Mouse (Mus musculus): ENCODE measurements at regions not wholly inside any gene's neighbourhood (a gene's known extent, or its start where the extent isn't known, plus 50 kb on each side); places are given as distances from the start of the nearest gene placed in this dataset.

DNA sequence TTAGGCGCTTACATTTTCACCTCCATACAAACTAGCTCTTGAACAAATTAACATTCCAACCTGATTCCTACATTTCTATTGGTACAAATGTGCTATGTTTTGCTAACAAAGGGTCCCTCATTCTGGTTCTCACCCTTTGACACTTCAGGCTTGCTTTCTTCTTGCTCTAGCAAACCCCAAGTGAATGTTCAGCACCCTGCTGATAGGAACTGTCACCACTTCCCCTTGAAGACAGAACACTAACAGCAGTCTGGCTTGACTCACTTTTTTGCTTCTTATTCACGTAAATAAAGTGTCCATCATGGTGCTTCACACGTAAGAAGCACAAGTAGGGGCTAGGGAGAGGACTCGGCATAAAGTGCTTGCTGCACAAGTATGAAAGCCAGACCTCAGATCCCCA, 180.0 kb upstream of the Rgma start:
- WGBS: 64% methylated on average over 4 of the region's 4 CpGs
- no peaks in the 10 kb centered on the region for H3K36me3 ChIP-seq
- H3K9me3 ChIP-seq (replicated peaks): no peaks in the 10 kb centered on the region
- H3K9ac ChIP-seq (replicated peaks): no peak overlapping the region
- no peak for ATAC-seq (ENCODE audit: low FRiP score)
- peaks cover 17% of the 10 kb centered on the region; the same call in 1 of the 2 replicates for H3K4me1 ChIP-seq
- H3K27me3 ChIP-seq (replicated peaks): no peaks in the 10 kb centered on the region
- no peak overlapping the region for H3K4me2 ChIP-seq
- no peak overlapping the region for H3K4me3 ChIP-seq (replicated peaks)
- peak overlapping the region; percentile 54 for H3K27ac ChIP-seq (replicated peaks)

DNA sequence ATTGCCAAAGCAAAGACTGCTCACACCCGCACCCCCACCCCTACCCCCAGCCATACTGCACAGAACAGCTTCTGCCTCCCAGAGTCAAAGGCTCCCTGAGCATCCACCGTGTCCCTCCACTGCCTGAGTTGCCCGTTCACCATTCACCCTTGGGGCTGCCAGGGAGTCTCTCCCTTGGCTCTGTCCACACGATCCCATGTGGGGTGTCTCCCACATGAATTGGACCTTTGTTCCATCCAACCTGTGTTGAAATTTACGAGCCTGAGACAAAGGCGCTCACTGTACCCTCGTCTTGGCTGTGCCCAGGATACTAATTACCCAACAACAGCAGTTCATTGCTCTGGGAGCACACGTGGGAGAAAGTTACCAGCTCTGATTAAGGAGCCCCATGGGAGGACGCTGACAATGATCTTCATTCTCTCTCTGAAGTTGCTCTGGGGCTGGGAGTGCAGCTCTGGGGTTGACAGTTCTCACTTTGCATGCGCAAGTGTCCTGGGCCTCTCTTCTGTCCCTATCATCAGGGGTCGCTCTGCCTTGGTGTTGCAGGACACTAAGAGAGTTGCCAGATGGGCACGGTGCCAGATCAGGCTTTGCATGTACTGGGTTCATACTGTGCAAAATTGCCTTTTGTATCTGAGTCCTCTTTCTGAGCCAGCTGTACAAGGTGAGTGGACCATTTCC, 178.3 kb upstream of the Rgma start:
- no peak overlapping the region for H3K4me2 ChIP-seq
- H3K4me1 ChIP-seq: peaks cover 14% of the 10 kb centered on the region; the same call in 1 of the 2 replicates
- no peaks in the 10 kb centered on the region for H3K9me3 ChIP-seq (replicated peaks)
- no peak overlapping the region for H3K9ac ChIP-seq (replicated peaks)
- WGBS: 16% methylated on average over 12 of the region's 12 CpGs
- peak; percentile 94 for ATAC-seq (ENCODE audit: low FRiP score)
- no peaks in the 10 kb centered on the region for H3K27me3 ChIP-seq (replicated peaks)
- peak overlapping the region; percentile 82 for H3K27ac ChIP-seq (replicated peaks)
- H3K36me3 ChIP-seq: no peaks in the 10 kb centered on the region
- no peak overlapping the region for H3K4me3 ChIP-seq (replicated peaks)

DNA sequence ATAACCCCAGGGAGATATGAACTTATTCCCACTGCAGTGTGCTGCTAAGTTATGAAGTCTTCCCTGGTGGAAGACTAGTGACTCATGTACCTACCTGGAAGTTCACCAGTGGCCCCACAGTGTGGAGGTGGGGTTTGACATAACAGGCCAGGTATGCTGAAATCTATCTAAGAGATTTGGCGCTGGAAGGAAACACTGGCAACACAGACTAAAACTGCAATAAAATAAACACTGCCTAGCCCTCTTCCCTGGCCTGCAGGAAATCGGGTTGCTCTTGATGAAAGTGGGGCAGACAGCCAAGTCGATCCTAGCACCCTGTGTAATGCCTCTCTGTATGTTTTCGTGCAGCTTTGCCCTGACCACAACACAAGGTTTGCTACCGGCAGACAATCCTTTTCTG, 177.2 kb upstream of the Rgma start:
- Histone ChIP-seq H3K9me3 (replicated peaks) (no peaks in the 10 kb centered on the region), H3K27ac (replicated peaks) (peak overlapping the region; percentile 82), H3K4me2 (no peak overlapping the region), H3K4me1 (peaks cover 13% of the 10 kb centered on the region; the same call in 1 of the 2 replicates), H3K27me3 (replicated peaks) (no peaks in the 10 kb centered on the region), H3K4me3 (replicated peaks) (no peak overlapping the region), H3K9ac (replicated peaks) (no peak overlapping the region), H3K36me3 (no peaks in the 10 kb centered on the region)
- WGBS: 63% methylated on average over 5 of the region's 5 CpGs
- no peak for ATAC-seq (ENCODE audit: low FRiP score)

DNA sequence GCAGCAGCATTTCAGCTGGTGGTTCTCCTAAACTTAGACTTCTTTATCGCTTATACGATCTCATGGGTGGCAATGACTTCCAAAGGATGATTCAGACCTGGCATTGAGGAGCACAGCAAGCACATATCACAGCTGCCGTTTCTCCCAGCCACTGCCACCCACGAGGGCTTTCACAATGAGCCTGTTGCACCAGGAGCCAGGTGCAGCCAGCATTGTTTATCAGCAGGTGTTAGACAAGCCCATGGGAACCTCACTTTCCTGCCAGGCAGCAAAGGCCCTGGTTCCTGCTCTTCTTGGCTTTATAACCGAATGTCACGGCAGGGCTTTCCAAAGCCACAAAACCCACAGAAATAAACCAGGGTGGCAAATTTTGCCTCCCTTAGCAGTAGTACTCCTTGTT, 175.3 kb upstream of the Rgma start:
- Histone ChIP-seq H3K4me1 (peaks cover 13% of the 10 kb centered on the region; the same call in 1 of the 2 replicates), H3K9ac (replicated peaks) (no peak overlapping the region), H3K27me3 (replicated peaks) (no peaks in the 10 kb centered on the region), H3K4me2 (no peak overlapping the region), H3K4me3 (replicated peaks) (no peak overlapping the region), H3K9me3 (replicated peaks) (no peaks in the 10 kb centered on the region), H3K27ac (replicated peaks) (no peak overlapping the region), H3K36me3 (no peaks in the 10 kb centered on the region)
- 62% methylated on average over 6 of the region's 6 CpGs for whole genome bisulfite sequencing
- no peak for ATAC-seq (ENCODE audit: low FRiP score)

DNA sequence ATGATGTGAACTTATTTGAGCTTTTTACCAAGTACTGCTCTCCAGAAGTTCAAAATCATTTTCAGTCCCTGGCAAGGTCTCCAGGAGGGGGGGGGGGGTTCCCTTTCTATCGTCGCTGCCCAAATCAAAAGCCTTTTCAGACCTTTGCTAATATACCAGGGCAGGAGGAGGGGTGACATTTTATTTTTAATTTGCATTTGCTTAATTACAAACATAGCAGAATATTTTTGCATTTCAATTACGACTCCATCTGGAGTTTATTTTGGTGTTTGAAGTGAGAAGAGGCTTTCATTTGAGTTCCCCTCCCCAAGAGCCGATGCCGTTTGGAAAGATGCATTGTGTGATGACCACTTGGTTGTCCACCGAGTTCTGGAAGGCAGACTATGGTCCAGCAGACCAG, 174.0 kb upstream of the Rgma start:
- H3K9me3 ChIP-seq (replicated peaks): no peaks in the 10 kb centered on the region
- H3K27me3 ChIP-seq (replicated peaks): no peaks in the 10 kb centered on the region
- H3K4me3 ChIP-seq (replicated peaks): no peak overlapping the region
- no peaks in the 10 kb centered on the region for H3K36me3 ChIP-seq
- no peak overlapping the region for H3K9ac ChIP-seq (replicated peaks)
- H3K4me1 ChIP-seq: peaks cover 13% of the 10 kb centered on the region; the same call in 1 of the 2 replicates
- no peak for ATAC-seq (ENCODE audit: low FRiP score)
- H3K4me2 ChIP-seq: no peak overlapping the region
- no peak overlapping the region for H3K27ac ChIP-seq (replicated peaks)
- 48% methylated on average over 6 of the region's 6 CpGs for WGBS

DNA sequence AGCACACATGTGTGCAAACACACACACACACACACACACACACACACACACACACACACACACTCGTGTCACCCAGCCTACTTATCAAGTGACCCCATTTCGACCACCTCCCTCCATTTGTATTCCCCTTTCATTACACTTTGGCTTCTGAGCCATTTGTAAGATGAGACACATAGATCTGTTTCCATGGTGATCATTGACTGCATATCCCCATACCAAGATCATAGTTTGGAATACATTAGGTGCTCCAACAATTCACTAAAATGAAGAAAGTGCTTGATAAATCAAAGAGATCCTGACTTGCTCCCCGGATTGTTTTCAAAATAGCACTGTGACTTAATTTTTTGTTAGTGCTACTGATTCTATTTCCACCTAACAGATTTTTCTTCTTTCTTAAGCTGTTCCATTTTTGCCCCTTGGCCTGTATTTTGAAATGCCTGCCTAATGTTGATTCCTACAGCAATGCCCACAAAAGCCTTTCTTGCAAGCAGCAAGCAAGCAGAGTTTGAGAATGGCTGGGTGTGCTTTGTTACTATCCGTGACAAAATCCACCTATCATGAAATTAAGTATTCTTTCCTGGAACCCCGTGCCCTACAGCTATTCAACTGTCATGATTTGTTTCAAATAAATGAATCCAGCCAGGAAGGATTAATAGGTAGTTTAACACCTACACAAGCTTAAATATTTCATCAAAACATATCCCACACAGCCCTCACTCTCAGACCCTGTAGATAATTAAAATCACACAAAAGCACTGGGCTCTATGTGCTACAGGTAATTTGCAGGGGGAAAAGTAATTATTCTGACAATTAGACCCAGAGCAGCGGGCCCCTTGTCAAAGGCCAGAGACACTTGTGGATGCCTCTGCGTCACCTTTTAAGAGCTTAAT, 168.1 kb upstream of the Rgma start:
- Histone ChIP-seq H3K27ac (replicated peaks) (peak overlapping the region; percentile 79), H3K4me2 (no peak overlapping the region), H3K9me3 (replicated peaks) (no peaks in the 10 kb centered on the region), H3K36me3 (no peaks in the 10 kb centered on the region), H3K4me3 (replicated peaks) (no peak overlapping the region), H3K4me1 (peaks cover 26% of the 10 kb centered on the region), H3K9ac (replicated peaks) (no peak overlapping the region), H3K27me3 (replicated peaks) (no peaks in the 10 kb centered on the region)
- 44% methylated on average over 7 of the region's 7 CpGs for WGBS
- no peak for ATAC-seq (ENCODE audit: low FRiP score)

DNA sequence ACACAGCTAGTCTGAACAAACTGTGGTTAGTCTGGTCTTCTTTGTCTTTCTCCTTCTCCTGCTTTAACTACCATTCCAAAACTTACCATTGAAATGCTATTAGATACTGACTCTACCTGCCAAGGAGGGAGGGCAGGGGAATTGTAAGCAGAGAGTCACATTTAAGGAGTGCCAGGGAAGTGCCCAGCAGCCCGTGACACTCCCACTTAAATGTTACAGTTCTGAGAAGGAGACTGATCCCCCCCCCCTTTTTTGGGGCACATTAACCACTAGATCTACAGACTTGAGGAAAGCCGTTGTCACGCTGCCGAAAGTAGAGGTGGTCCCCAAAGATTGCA, 166.9 kb upstream of the Rgma start:
- H3K27me3 ChIP-seq (replicated peaks): no peaks in the 10 kb centered on the region
- H3K9ac ChIP-seq (replicated peaks): no peak overlapping the region
- peaks cover 26% of the 10 kb centered on the region for H3K4me1 ChIP-seq
- no peak overlapping the region; the same call in 1 of the 2 replicates for H3K4me2 ChIP-seq
- peak; percentile 51; the same call in 1 of the 2 replicates for ATAC-seq (ENCODE audit: low FRiP score)
- no peaks in the 10 kb centered on the region for H3K36me3 ChIP-seq
- 39% methylated on average over 4 of the region's 4 CpGs for WGBS
- H3K27ac ChIP-seq (replicated peaks): peak overlapping the region; percentile 79
- no peaks in the 10 kb centered on the region for H3K9me3 ChIP-seq (replicated peaks)
- no peak overlapping the region for H3K4me3 ChIP-seq (replicated peaks)

DNA sequence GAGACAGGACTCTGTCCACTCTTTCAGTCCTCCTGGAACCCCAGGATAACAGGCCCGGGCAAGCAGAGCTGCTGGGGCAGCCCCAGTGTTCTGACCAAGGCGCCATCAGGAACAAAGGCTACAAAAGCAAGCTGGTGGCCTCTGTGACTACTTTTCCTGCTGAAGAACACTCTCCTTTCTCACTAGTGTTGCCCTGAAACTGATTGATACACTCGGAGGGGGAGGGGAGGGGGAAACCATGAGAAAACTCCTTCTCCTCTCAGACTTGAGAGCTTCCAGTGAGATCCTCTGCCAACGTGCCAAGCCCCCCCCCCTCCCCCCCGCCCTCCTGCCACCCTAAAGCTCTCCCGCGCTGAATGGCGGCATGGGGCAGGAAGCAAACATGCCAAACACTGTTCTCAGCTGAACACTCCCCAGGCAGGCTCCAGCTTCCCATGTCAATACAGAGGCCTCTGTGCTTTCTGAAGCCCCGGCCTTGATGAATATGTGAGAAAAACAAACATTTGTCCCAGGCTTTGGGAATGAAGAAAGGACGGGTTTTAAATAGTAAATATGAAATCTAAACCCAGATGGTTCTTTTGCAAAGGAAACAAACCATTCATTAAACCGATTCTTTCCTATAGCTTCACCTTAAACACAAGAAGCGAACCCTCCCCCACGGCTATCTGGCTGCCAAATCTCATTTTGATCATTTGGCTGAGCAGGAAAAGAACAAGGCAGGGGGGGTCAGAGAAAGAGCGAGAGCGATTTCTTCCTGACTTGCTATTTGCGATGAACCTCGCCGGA, 166.3 kb upstream of the Rgma start:
- H3K4me3 ChIP-seq (replicated peaks): no peak overlapping the region
- H3K9me3 ChIP-seq (replicated peaks): no peaks in the 10 kb centered on the region
- peak; percentile 89 for ATAC-seq (ENCODE audit: low FRiP score)
- no peaks in the 10 kb centered on the region for H3K36me3 ChIP-seq
- peak overlapping the region; percentile 6; the same call in 1 of the 2 replicates for H3K4me2 ChIP-seq
- H3K4me1 ChIP-seq: peaks cover 26% of the 10 kb centered on the region
- no peaks in the 10 kb centered on the region for H3K27me3 ChIP-seq (replicated peaks)
- H3K9ac ChIP-seq (replicated peaks): no peak overlapping the region
- peak overlapping the region; percentile 79 for H3K27ac ChIP-seq (replicated peaks)
- WGBS: 25% methylated on average over 18 of the region's 18 CpGs

DNA sequence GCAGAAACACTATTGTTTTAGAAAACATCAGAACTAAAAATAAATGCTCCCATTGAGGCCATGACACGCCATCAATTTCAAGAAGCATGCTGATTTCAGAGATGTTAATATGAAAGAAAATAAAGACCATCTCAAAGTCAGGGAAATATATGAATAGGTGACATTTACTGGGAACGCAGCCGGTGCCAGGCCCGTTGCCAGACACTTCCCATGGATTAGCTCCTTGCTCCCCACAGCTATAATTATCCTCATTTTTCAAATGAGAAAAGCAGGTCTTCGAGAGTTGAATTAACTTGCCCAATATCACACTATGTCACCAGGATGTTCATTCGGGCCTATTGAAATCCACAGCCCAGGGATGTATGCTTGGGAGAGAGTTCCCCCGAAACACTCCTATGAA, 165.2 kb upstream of the Rgma start:
- H3K9ac ChIP-seq (replicated peaks): no peak overlapping the region
- H3K36me3 ChIP-seq: no peaks in the 10 kb centered on the region
- H3K4me2 ChIP-seq: no peak overlapping the region
- no peaks in the 10 kb centered on the region for H3K27me3 ChIP-seq (replicated peaks)
- 0 out of 2 replicates have a peak, but pooled peaks have one; percentile 29 for ATAC-seq (ENCODE audit: low FRiP score)
- WGBS: 45% methylated on average over 7 of the region's 7 CpGs
- H3K27ac ChIP-seq (replicated peaks): peak overlapping the region; percentile 77
- H3K4me3 ChIP-seq (replicated peaks): no peak overlapping the region
- peaks cover 26% of the 10 kb centered on the region for H3K4me1 ChIP-seq
- H3K9me3 ChIP-seq (replicated peaks): no peaks in the 10 kb centered on the region

DNA sequence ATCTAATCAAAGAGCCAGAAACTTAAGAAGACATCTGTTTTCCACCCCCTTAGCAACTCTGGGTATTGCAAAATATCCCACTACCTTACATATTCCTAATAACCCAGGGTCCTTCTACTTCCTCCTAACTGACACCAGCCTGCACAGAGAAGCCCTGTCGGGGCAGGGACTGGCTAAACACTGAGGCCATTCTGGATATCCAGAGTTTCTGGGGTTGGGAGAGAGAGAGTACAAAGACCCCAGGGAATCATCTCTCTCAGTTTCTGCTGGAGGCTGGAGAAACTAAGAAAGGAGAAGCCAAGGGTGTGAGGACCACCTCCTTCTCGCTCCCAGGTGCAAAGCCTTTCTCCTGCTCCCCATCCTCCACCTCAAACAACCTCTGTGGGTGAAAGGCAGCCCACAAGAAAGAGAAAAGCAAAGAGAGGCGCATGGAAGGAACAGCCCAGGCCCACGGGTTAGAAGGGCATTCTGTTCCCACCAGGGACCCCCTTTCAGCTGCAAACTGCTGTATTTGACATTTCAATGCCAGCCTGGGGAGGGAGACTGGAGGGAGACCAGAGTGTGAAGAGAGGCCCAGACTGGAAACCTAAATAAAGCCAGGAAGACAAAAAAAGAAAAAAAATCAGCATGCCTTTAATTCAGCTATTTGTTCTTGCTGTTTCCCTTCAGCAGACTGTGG, 152.9 kb upstream of the Rgma start:
- Histone ChIP-seq H3K9me3 (replicated peaks) (no peaks in the 10 kb centered on the region), H3K4me3 (replicated peaks) (no peak overlapping the region), H3K4me1 (0 out of 2 replicates have a peak, but pooled peaks cover 8% of the 10 kb centered on the region), H3K9ac (replicated peaks) (no peak overlapping the region), H3K27ac (replicated peaks) (peak overlapping the region; percentile 34), H3K4me2 (no peak overlapping the region), H3K27me3 (replicated peaks) (no peaks in the 10 kb centered on the region), H3K36me3 (no peaks in the 10 kb centered on the region)
- 18% methylated on average over 4 of the region's 4 CpGs for WGBS
- peak; percentile 85 for ATAC-seq (ENCODE audit: low FRiP score)

DNA sequence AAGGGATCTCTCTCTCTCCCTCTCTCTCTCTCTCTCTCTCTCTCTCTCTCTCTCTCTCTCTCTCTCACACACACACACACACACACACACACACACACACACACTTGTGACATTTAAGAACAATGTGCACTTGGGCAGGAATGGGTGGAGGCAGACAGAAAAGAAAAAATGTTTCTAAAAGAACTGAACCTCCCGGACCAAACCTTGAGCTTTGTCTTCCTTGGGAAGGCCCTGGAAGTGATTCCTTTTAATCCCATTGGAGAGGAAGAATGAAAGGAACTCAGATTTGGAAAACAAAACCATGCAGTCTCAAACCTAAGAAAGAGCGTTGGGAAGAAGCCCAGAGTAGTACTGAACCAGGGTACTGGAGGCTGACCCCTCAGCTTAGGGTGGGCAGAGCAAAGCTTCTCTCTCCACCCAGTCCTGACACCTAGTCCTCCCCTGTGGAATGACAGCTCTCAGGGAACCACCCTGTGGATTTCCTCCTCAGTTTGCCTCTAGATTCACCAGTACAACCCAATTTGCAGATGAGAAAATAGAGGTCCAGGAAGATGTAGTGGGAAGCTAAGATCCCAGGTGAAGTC, 152.3 kb upstream of the Rgma start:
- H3K27ac ChIP-seq (replicated peaks): peak overlapping the region; percentile 75
- WGBS: 21% methylated on average over 2 of the region's 2 CpGs

More for the DNA sequence above, 152.3 kb upstream of the Rgma start:
- Histone ChIP-seq H3K36me3 (no peaks in the 10 kb centered on the region), H3K27me3 (replicated peaks) (no peaks in the 10 kb centered on the region), H3K4me1 (0 out of 2 replicates have a peak, but pooled peaks cover 8% of the 10 kb centered on the region), H3K4me3 (replicated peaks) (no peak overlapping the region), H3K4me2 (no peak overlapping the region), H3K9me3 (replicated peaks) (no peaks in the 10 kb centered on the region), H3K9ac (replicated peaks) (no peak overlapping the region)
- no peak; the same call in 1 of the 2 replicates for ATAC-seq (ENCODE audit: low FRiP score)

Measured in neural tube, embryonic 15.5 days (tissue).